Mouse (Mus musculus) splenic B cell, adult 2 months (primary cell): ENCODE data around the gene Slc22a22.

ENCODE experiments used
- DNase-seq: peaks from one replicate; pipeline ENCODE4 v3.0.0-alpha.2; 2011; ENCODE audit warnings: low read depth, low spot score
- H3K27me3 ChIP-seq: 2 replicates; pipeline ENCODE4 v1.6.1; 2012; ENCODE audit warnings: mild to moderate bottlenecking, low read length, moderate library complexity, mixed read lengths; ENCODE audit not compliant: control insufficient read depth, poor library complexity, insufficient read depth, severe bottlenecking
- H3K36me3 ChIP-seq: 2 replicates; pipeline ENCODE4 v1.6.1; 2012; ENCODE audit warnings: mild to moderate bottlenecking, low read length, moderate library complexity, mixed read lengths; ENCODE audit not compliant: control insufficient read depth, poor library complexity, insufficient read depth, severe bottlenecking

Slc22a22 gene

GRCm38 (mm10) chr15:57461284-57461683, 16.1 kb downstream of the Slc22a22 start:
- no peak for DNase-seq
- Histone ChIP-seq H3K27me3 (no peaks in the 10 kb centered on the region), H3K36me3 (no peaks in the 10 kb centered on the region)

- no peaks in the 10 kb centered on the region for H3K27me3 ChIP-seq
- no peak for DNase-seq
Observed at GRCm38 (mm10) chr15:57457374-57457773, 20.1 kb downstream of the Slc22a22 start.

GRCm38 (mm10) chr15:57434710-57435404, 42.6 kb downstream of the Slc22a22 start:
- no peak for DNase-seq
- no peaks in the 10 kb centered on the region for H3K36me3 ChIP-seq

More at GRCm38 (mm10) chr15:57457374-57457773, 20.1 kb downstream of the Slc22a22 start:
- no peaks in the 10 kb centered on the region for H3K36me3 ChIP-seq

GRCm38 (mm10) chr15:57408498-57408897, 68.9 kb downstream of the Slc22a22 start:
- no peaks in the 10 kb centered on the region for H3K36me3 ChIP-seq
- H3K27me3 ChIP-seq: no peaks in the 10 kb centered on the region
- DNase-seq: no peak

More at GRCm38 (mm10) chr15:57434710-57435404, 42.6 kb downstream of the Slc22a22 start:
- no peaks in the 10 kb centered on the region for H3K27me3 ChIP-seq

- Histone ChIP-seq H3K27me3 (no peaks in the 10 kb centered on the region), H3K36me3 (no peaks in the 10 kb centered on the region)
- DNase-seq: no peak
Observed at GRCm38 (mm10) chr15:57398439-57399148, 78.8 kb downstream of the Slc22a22 start.

GRCm38 (mm10) chr15:57394053-57394452, 83.4 kb downstream of the Slc22a22 start:
- Histone ChIP-seq H3K36me3 (no peaks in the 10 kb centered on the region), H3K27me3 (no peaks in the 10 kb centered on the region)
- DNase-seq: no peak

GRCm38 (mm10) chr15:57380381-57380780, 97.0 kb downstream of the Slc22a22 start:
- Histone ChIP-seq H3K27me3 (no peaks in the 10 kb centered on the region), H3K36me3 (no peaks in the 10 kb centered on the region)
- no peak for DNase-seq

- no peaks in the 10 kb centered on the region for H3K36me3 ChIP-seq
- DNase-seq: no peak
- no peaks in the 10 kb centered on the region for H3K27me3 ChIP-seq
Observed at GRCm38 (mm10) chr15:57366446-57366845, 111.0 kb downstream of the Slc22a22 start.

- no peaks in the 10 kb centered on the region for H3K27me3 ChIP-seq
- DNase-seq: no peak
- no peaks in the 10 kb centered on the region for H3K36me3 ChIP-seq
Observed at GRCm38 (mm10) chr15:57355278-57355677, 122.1 kb downstream of the Slc22a22 start.

- H3K36me3 ChIP-seq: no peaks in the 10 kb centered on the region
- H3K27me3 ChIP-seq: no peaks in the 10 kb centered on the region
- no peak for DNase-seq
Observed at GRCm38 (mm10) chr15:57340499-57340898, 136.9 kb downstream of the Slc22a22 start.

GRCm38 (mm10) chr15:57331326-57331725, 146.1 kb downstream of the Slc22a22 start:
- no peak for DNase-seq
- Histone ChIP-seq H3K27me3 (no peaks in the 10 kb centered on the region), H3K36me3 (no peaks in the 10 kb centered on the region)

- DNase-seq: no peak
- H3K36me3 ChIP-seq: no peaks in the 10 kb centered on the region
- no peaks in the 10 kb centered on the region for H3K27me3 ChIP-seq
Observed at GRCm38 (mm10) chr15:57318001-57318400, 159.4 kb downstream of the Slc22a22 start.

- Histone ChIP-seq H3K27me3 (no peaks in the 10 kb centered on the region), H3K36me3 (no peaks in the 10 kb centered on the region)
- DNase-seq: no peak
Observed at GRCm38 (mm10) chr15:57316486-57316885, 160.9 kb downstream of the Slc22a22 start.

- Histone ChIP-seq H3K36me3 (no peaks in the 10 kb centered on the region), H3K27me3 (no peaks in the 10 kb centered on the region)
- no peak for DNase-seq
Observed at GRCm38 (mm10) chr15:57302710-57303109, 174.7 kb downstream of the Slc22a22 start.

GRCm38 (mm10) chr15:57278505-57278904, 198.9 kb downstream of the Slc22a22 start:
- Histone ChIP-seq H3K27me3 (no peaks in the 10 kb centered on the region), H3K36me3 (no peaks in the 10 kb centered on the region)
- no peak for DNase-seq
